Mouse (Mus musculus) limb, embryonic 15.5 days (tissue): ENCODE data around the gene Map4k5. TPM values are rescaled to one million over a fixed set of nuclear protein-coding genes. Genes with fewer than 3 reads are reported as not detected.

Experiments used
- ATAC-seq: fragments of 200-750 bp; cut with Nextera tagmentation; 2 replicates; pipeline ENCODE4 v1.8.0; 2017; ENCODE audit warnings: low read depth, moderate TSS enrichment; ENCODE audit not compliant: insufficient number of reproducible peaks, low FRiP score, low TSS enrichment
- H3K27ac ChIP-seq: fragments of 300-500 bp; sonication (generic); 2 replicates; pipeline ENCODE4 v1.5.1; 2015; ENCODE audit warnings: moderate library complexity, mild to moderate bottlenecking, inconsistent platforms
- H3K27me3 ChIP-seq: fragments of 300-500 bp; sonication (generic); 2 replicates; pipeline ENCODE4 v1.6.1; 2015; ENCODE audit warnings: inconsistent platforms
- H3K36me3 ChIP-seq: fragments of 300-500 bp; sonication (generic); 2 replicates; pipeline ENCODE4 v1.6.1; 2015; ENCODE audit warnings: inconsistent platforms
- H3K4me1 ChIP-seq: fragments of 300-500 bp; sonication (generic); 2 replicates; pipeline ENCODE4 v1.6.1; 2015; ENCODE audit warnings: inconsistent platforms
- H3K4me2 ChIP-seq: fragments of 300-500 bp; sonication (generic); 2 replicates; pipeline ENCODE4 v1.6.1; 2015; ENCODE audit warnings: mild to moderate bottlenecking, inconsistent platforms
- H3K4me3 ChIP-seq: fragments of 300-500 bp; sonication (generic); 2 replicates; pipeline ENCODE4 v1.5.1; 2015; ENCODE audit warnings: mild to moderate bottlenecking, inconsistent platforms
- H3K9ac ChIP-seq: fragments of 300-500 bp; sonication (generic); 2 replicates; pipeline ENCODE4 v1.6.1; 2015; ENCODE audit warnings: inconsistent platforms
- H3K9me3 ChIP-seq: fragments of 300-500 bp; sonication (generic); 2 replicates; pipeline ENCODE4 v1.6.1; 2016; ENCODE audit warnings: inconsistent platforms
- WGBS: fragments of 180-500 bp; shearing (Covaris S2); methylation state at CpG from one replicate; pipeline ENCODE4 v1.1.7; 2015; 5-methylcytosine and 5-hydroxymethylcytosine counted together
- microRNA counts: library from miRNA; unstranded; fragments of <30 nt; microRNA quantifications from one replicate; lab custom pipeline; 2016
- microRNA-seq: library from miRNA; unstranded; fragments of <30 nt; microRNA quantifications from one replicate; pipeline ENCODE4, GENCODE M21; 2016
- polyA plus RNA-seq: library from polyadenylated mRNA; unstranded; fragments of >200 nt; fragmentation: Nextera tagmentation; extraction: Ambion mirVana; gene quantifications from 2 replicates; pipeline ENCODE4 v1.2.1, GENCODE M21; 2015

Map4k5 gene
- polyA plus RNA-seq, 1 experiment from 2014 or later, result 38.1 TPM

DNA sequence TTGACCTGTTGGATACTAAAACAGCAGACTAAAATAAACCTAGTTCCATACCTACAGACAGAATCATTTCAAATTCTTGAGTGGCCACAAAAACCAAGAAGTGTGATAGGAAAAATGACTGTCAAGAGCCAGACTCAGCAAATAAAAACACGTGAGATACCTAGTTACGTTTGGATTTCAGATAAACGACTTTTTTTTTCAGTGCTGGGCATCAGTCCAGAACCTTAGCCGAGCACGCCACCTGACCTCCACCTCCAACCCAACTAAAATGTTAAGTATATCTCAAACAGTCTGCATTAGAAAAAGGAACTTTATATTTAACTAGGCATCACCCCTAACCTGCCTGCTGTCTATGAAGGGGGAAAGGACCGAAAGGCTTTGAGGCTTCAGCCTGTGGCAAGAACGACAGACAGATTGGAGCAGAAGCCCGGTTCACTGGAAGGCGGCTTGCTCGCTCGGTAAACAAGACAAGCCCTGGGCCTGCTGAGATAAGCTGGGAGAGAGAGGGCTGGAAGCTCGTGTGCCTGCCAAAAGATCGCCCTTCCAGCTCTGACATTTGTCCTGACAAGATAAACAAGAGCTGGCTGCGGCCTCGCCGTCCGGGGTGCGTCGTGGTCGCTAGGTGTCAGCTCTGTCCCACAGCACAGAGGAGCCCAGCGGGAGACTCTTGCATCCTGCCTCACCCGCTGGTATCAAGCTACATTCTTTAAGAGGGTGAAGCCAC, 135.4 kb downstream of the Map4k5 start:
- Histone ChIP-seq H3K4me1 (peaks cover 32% of the 10 kb centered on the region), H3K9ac (no peak overlapping the region), H3K27ac (peak overlapping the region; percentile 54; the same call in 1 of the 2 replicates), H3K36me3 (no peaks in the 10 kb centered on the region), H3K27me3 (no peaks in the 10 kb centered on the region), H3K9me3 (no peaks in the 10 kb centered on the region), H3K4me3 (peak overlapping the region; percentile 14; the same call in 1 of the 2 replicates), H3K4me2 (peak overlapping the region; percentile 47)
- WGBS, result 13% methylated on average over 22 of the region's 22 CpGs
- ATAC-seq, result peak; percentile 58; the same call in 1 of the 2 replicates

DNA sequence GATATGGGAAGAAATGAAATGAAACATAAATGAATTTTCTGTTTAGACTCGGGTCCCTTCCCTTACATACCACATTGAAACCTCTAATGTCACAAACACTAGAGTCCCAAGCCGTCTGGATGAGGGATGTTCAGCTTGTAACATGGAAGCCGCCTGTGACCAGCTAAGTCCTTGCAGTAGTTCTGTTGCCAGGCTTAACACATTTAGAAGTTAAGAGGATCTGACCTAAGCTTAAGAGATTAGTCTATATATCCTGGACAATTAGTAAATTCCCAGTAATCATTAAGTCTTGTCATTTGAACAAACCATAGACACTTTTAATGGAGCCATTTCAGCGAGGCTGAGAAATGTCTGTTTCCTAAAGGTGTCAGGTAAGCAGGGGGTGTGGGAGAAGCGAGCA, 137.0 kb downstream of the Map4k5 start:
- no peak overlapping the region for H3K4me3 ChIP-seq
- H3K9me3 ChIP-seq, result no peaks in the 10 kb centered on the region
- H3K27ac ChIP-seq, result no peak overlapping the region
- no peak overlapping the region for H3K4me2 ChIP-seq
- WGBS, result 66% methylated on average over 5 of the region's 5 CpGs
- no peak overlapping the region for H3K9ac ChIP-seq
- peaks cover 35% of the 10 kb centered on the region for H3K4me1 ChIP-seq
- H3K27me3 ChIP-seq, result no peaks in the 10 kb centered on the region
- no peak for ATAC-seq
- H3K36me3 ChIP-seq, result no peaks in the 10 kb centered on the region

- no peaks in the 10 kb centered on the region for H3K9me3 ChIP-seq
- no peak overlapping the region for H3K27ac ChIP-seq
- no peak for ATAC-seq
- H3K4me2 ChIP-seq, result no peak overlapping the region
- no peaks in the 10 kb centered on the region for H3K27me3 ChIP-seq
- no peak overlapping the region for H3K4me3 ChIP-seq
- H3K9ac ChIP-seq, result no peak overlapping the region
- 66% methylated on average over 5 of the region's 5 CpGs for WGBS
- H3K36me3 ChIP-seq, result no peaks in the 10 kb centered on the region
- peaks cover 22% of the 10 kb centered on the region for H3K4me1 ChIP-seq
Observed at GRCm38 (mm10) chr12:69753936-69754335, 139.1 kb downstream of the Map4k5 start.

MicroRNA genes within 50 kb of the gene (microRNA counts, 519-probe panel; counts per million panel counts)
- not detected for microRNA mmu-miR-681 (lab: Ali Mortazavi, UCI)

Small RNAs within 50 kb of the gene (microRNA-seq; reads per million reads assigned to microRNA genes)
- not detected for gene Mir681

Other genes starting within 250 kb of the Map4k5 start
- gene Sos2, start 211.3 kb downstream of the Map4k5 start, polyA plus RNA-seq, result 8.3 and 10.1 TPM in 2 replicates
- 18.0 and 22.7 TPM in 2 replicates for gene L2hgdh, start 168.3 kb downstream of the Map4k5 start, polyA plus RNA-seq
- gene Atp5s, start 168.2 kb downstream of the Map4k5 start, polyA plus RNA-seq, result 28.3 and 28.8 TPM in 2 replicates
- 1.4 and 1.5 TPM in 2 replicates for gene Cdkl1, start 101.9 kb downstream of the Map4k5 start, polyA plus RNA-seq
- gene Atl1, start 586 bp downstream of the Map4k5 start, polyA plus RNA-seq, result 4.2 and 6.5 TPM in 2 replicates
- 7.2 and 7.8 TPM in 2 replicates for gene Sav1, start 93.8 kb upstream of the Map4k5 start, polyA plus RNA-seq
- gene Nin, start 220.5 kb upstream of the Map4k5 start, polyA plus RNA-seq, result 9.3 and 10.1 TPM in 2 replicates